Mouse (Mus musculus): ENCODE results near the gene Gatm. TPM values are rescaled to one million over a fixed set of nuclear protein-coding genes. Genes with fewer than 3 reads are reported as not detected.

Gatm gene
- polyA plus RNA-seq, 1 experiment = 5.9 TPM

DNA sequence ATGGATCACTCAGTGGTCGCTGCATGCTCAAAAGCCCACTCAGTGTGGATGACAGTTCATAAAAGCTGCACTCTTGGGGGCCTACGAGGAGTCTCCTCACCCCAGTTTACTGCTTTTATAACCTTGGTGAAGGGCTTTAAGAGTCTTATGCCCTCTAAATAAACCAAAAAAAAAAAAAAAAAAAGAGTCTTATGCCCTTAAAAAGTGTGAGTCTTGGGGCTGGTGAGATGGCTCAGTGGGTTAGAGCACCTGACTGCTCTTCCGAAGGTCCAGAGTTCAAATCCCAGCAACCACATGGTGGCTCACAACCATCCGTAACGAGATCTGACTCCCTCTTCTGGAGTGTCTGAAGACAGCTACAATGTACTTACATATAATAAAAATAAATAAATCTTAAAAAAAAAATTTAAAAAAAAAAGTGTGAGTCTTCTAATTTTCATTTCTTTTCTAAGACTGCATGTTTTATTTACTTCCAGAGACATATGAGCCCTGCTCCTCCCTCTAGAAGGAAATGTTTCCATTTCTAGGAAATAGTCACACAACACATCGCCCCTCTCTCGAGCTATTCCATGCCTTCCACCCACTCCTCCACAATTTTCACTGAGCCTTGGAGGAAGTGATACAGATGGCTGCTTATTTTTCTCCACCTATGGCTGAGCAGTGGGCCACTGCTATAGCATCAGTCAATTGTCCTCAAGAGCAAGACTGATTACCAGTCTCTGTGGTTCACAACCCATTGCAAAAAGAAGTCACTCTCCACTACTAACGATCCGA lies 10.4 kb upstream of the Gatm start:
- Histone ChIP-seq H3K27ac (ENCODE audit: insufficient read depth, low read length) (no peak overlapping the region), H3K9ac (ENCODE audit: low read depth, poor library complexity, severe bottlenecking) (no peak overlapping the region), H3K36me3 (ENCODE audit: control insufficient read depth, insufficient read depth, low read length, poor library complexity, severe bottlenecking) (no peaks in the 10 kb centered on the region), H3K4me1 (ENCODE audit: control insufficient read depth, insufficient read depth, low read length) (no peaks in the 10 kb centered on the region), H3K9me3 (replicated peaks; ENCODE audit: control insufficient read depth, insufficient read depth, low read length, poor library complexity, severe bottlenecking) (no peaks in the 10 kb centered on the region), H3K4me3 (ENCODE audit: low read depth, low read length) (no peak overlapping the region), H3K27me3 (ENCODE audit: control insufficient read depth, insufficient read depth, low read length, poor library complexity, severe bottlenecking) (no peaks in the 10 kb centered on the region)
- TF ChIP-seq POLR2A (IDR thresholded peaks at IDR 0.05; ENCODE audit: insufficient read depth, low read length) = no peak
- no peak for TF ChIP-seq CTCF (IDR thresholded peaks at IDR 0.05; ENCODE audit: low read depth, low read length)
- TF ChIP-seq EP300 (IDR thresholded peaks at IDR 0.05; ENCODE audit: insufficient read depth, low read depth, low read length) = no peak

- no peaks in the 10 kb centered on the region for H3K4me1 ChIP-seq (ENCODE audit: control insufficient read depth, insufficient read depth, low read length)
- no peaks in the 10 kb centered on the region for H3K36me3 ChIP-seq (ENCODE audit: control insufficient read depth, insufficient read depth, low read length, poor library complexity, severe bottlenecking)
- TF ChIP-seq EP300 (IDR thresholded peaks at IDR 0.05; ENCODE audit: insufficient read depth, low read depth, low read length) (no peak), CTCF (IDR thresholded peaks at IDR 0.05; ENCODE audit: low read depth, low read length) (no peak), POLR2A (IDR thresholded peaks at IDR 0.05; ENCODE audit: insufficient read depth, low read length) (no peak)
- H3K9ac ChIP-seq (ENCODE audit: low read depth, poor library complexity, severe bottlenecking) = no peak overlapping the region
- no peak overlapping the region for H3K27ac ChIP-seq (ENCODE audit: insufficient read depth, low read length)
- H3K4me3 ChIP-seq (ENCODE audit: low read depth, low read length) = no peak overlapping the region
- H3K9me3 ChIP-seq (replicated peaks; ENCODE audit: control insufficient read depth, insufficient read depth, low read length, poor library complexity, severe bottlenecking) = no peaks in the 10 kb centered on the region
- H3K27me3 ChIP-seq (ENCODE audit: control insufficient read depth, insufficient read depth, low read length, poor library complexity, severe bottlenecking) = no peaks in the 10 kb centered on the region
Observed at GRCm38 (mm10) chr2:122618719-122619118, 7.6 kb upstream of the Gatm start.

DNA sequence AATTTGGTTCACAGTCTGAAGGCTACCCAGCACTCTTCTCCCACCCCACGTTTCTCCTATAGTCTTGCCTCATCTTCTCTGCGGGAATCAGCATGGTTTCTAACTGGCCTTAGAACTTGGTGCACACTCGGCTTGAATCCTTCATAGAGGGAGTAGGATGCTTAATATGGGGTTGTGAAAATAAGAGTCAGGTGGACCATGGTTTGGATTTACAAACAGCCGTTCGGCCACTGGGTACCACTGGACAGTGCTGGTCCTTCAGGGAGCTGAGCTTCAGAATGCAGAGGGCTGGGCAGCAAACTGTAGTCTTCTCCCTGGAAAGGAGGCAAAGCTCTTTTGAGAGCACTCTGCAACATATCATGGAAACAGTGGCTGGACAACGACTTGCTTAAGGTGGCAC lies 6.7 kb upstream of the Gatm start:
- TF ChIP-seq POLR2A (IDR thresholded peaks at IDR 0.05; ENCODE audit: insufficient read depth, low read length) = no peak
- TF ChIP-seq EP300 (IDR thresholded peaks at IDR 0.05; ENCODE audit: insufficient read depth, low read depth, low read length) = no peak
- TF ChIP-seq CTCF (IDR thresholded peaks at IDR 0.05; ENCODE audit: low read depth, low read length) = no peak
- no peak overlapping the region for H3K4me3 ChIP-seq (ENCODE audit: low read depth, low read length)
- H3K27ac ChIP-seq (ENCODE audit: insufficient read depth, low read length) = no peak overlapping the region
- H3K4me1 ChIP-seq (ENCODE audit: control insufficient read depth, insufficient read depth, low read length) = no peaks in the 10 kb centered on the region
- no peaks in the 10 kb centered on the region for H3K9me3 ChIP-seq (replicated peaks; ENCODE audit: control insufficient read depth, insufficient read depth, low read length, poor library complexity, severe bottlenecking)
- H3K9ac ChIP-seq (ENCODE audit: low read depth, poor library complexity, severe bottlenecking) = no peak overlapping the region
- no peaks in the 10 kb centered on the region for H3K36me3 ChIP-seq (ENCODE audit: control insufficient read depth, insufficient read depth, low read length, poor library complexity, severe bottlenecking)
- H3K27me3 ChIP-seq (ENCODE audit: control insufficient read depth, insufficient read depth, low read length, poor library complexity, severe bottlenecking) = no peaks in the 10 kb centered on the region

DNA sequence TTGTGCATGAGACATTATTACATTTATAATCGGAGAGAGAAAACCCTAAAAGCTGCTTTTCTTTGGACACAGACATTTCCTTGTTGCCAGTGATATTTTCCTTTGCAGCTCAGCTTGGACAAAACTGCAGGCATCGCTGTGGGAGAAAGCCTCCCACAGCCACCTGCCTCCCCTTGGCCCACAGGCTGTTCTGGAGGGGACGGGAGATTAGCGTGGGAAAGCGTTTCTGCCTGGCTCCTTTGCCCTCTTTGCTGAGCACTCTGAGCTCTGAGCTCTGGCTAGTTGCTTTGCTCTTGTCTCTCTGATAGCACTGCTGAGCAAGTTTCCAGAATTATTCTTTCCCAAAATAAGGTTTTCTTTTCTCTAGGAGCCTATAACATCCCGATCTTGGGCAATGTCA lies 5.1 kb upstream of the Gatm start:
- Histone ChIP-seq H3K27me3 (ENCODE audit: control insufficient read depth, insufficient read depth, low read length, poor library complexity, severe bottlenecking) (peaks cover 7% of the 10 kb centered on the region), H3K9me3 (replicated peaks; ENCODE audit: control insufficient read depth, insufficient read depth, low read length, poor library complexity, severe bottlenecking) (no peaks in the 10 kb centered on the region), H3K9ac (ENCODE audit: low read depth, poor library complexity, severe bottlenecking) (no peak overlapping the region), H3K4me1 (ENCODE audit: control insufficient read depth, insufficient read depth, low read length) (no peaks in the 10 kb centered on the region), H3K36me3 (ENCODE audit: control insufficient read depth, insufficient read depth, low read length, poor library complexity, severe bottlenecking) (no peaks in the 10 kb centered on the region), H3K4me3 (ENCODE audit: low read depth, low read length) (no peak overlapping the region), H3K27ac (ENCODE audit: insufficient read depth, low read length) (no peak overlapping the region)
- TF ChIP-seq CTCF (IDR thresholded peaks at IDR 0.05; ENCODE audit: low read depth, low read length) (no peak), POLR2A (IDR thresholded peaks at IDR 0.05; ENCODE audit: insufficient read depth, low read length) (no peak), EP300 (IDR thresholded peaks at IDR 0.05; ENCODE audit: insufficient read depth, low read depth, low read length) (no peak)

- peaks cover 8% of the 10 kb centered on the region for H3K27me3 ChIP-seq (ENCODE audit: control insufficient read depth, insufficient read depth, low read length, poor library complexity, severe bottlenecking)
- no peaks in the 10 kb centered on the region for H3K9me3 ChIP-seq (replicated peaks; ENCODE audit: control insufficient read depth, insufficient read depth, low read length, poor library complexity, severe bottlenecking)
- H3K4me1 ChIP-seq (ENCODE audit: control insufficient read depth, insufficient read depth, low read length) = no peaks in the 10 kb centered on the region
- H3K36me3 ChIP-seq (ENCODE audit: control insufficient read depth, insufficient read depth, low read length, poor library complexity, severe bottlenecking) = no peaks in the 10 kb centered on the region
- H3K9ac ChIP-seq (ENCODE audit: low read depth, poor library complexity, severe bottlenecking) = peak overlapping the region; percentile 4; the same call in 1 of the 2 replicates
- TF ChIP-seq CTCF (IDR thresholded peaks at IDR 0.05; ENCODE audit: low read depth, low read length) = no peak
- no peak for TF ChIP-seq EP300 (IDR thresholded peaks at IDR 0.05; ENCODE audit: insufficient read depth, low read depth, low read length)
- TF ChIP-seq POLR2A (IDR thresholded peaks at IDR 0.05; ENCODE audit: insufficient read depth, low read length) = no peak
- no peak overlapping the region for H3K27ac ChIP-seq (ENCODE audit: insufficient read depth, low read length)
- peak overlapping the region; percentile 6; the same call in 1 of the 2 replicates for H3K4me3 ChIP-seq (ENCODE audit: low read depth, low read length)
Observed at GRCm38 (mm10) chr2:122611654-122611973, 511 bp upstream of the Gatm start.

- H3K9ac ChIP-seq (ENCODE audit: low read depth, poor library complexity, severe bottlenecking) = no peak overlapping the region
- peaks cover 8% of the 10 kb centered on the region for H3K27me3 ChIP-seq (ENCODE audit: control insufficient read depth, insufficient read depth, low read length, poor library complexity, severe bottlenecking)
- H3K36me3 ChIP-seq (ENCODE audit: control insufficient read depth, insufficient read depth, low read length, poor library complexity, severe bottlenecking) = no peaks in the 10 kb centered on the region
- no peaks in the 10 kb centered on the region for H3K9me3 ChIP-seq (replicated peaks; ENCODE audit: control insufficient read depth, insufficient read depth, low read length, poor library complexity, severe bottlenecking)
- TF ChIP-seq POLR2A (IDR thresholded peaks at IDR 0.05; ENCODE audit: insufficient read depth, low read length) (no peak), CTCF (IDR thresholded peaks at IDR 0.05; ENCODE audit: low read depth, low read length) (no peak), EP300 (IDR thresholded peaks at IDR 0.05; ENCODE audit: insufficient read depth, low read depth, low read length) (no peak)
- H3K4me3 ChIP-seq (ENCODE audit: low read depth, low read length) = no peak overlapping the region
- no peaks in the 10 kb centered on the region for H3K4me1 ChIP-seq (ENCODE audit: control insufficient read depth, insufficient read depth, low read length)
- H3K27ac ChIP-seq (ENCODE audit: insufficient read depth, low read length) = no peak overlapping the region
Observed at GRCm38 (mm10) chr2:122608820-122609219, 2.3 kb downstream of the Gatm start.

Data from ES-Bruce4 (cell line).